Mouse (Mus musculus): ENCODE measurements at regions not wholly inside any gene's neighbourhood (a gene's known extent, or its start where the extent isn't known, plus 50 kb on each side); places are given as distances from the start of the nearest gene placed in this dataset.

DNA sequence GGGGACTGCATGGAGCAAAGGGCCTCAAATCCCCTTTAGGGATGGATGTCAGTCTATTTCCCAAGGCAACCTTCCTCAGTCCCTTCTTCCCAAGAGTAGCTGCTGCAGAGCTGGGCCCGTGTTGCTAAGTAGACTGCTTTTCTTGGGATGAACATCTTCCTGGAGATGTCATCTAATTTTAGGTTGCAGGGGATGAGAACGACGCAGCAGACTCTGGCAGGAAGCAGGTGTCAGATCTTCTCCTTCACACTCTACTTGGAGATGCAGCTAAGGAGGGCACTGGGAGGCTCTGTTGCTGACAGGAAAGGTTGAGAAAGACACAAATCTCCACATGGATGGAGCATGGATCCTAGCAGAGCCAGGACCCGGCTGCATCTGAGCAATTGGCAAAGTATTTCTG lies 149.4 kb downstream of the Mex3b start:
- intact Hi-C loops (cut with DNase I; ENCODE audit: low total_unique reads) = loop anchor here (5.0 kb wide), 1 partner anchor 536 kb away; no protein-coding TSS in a partner anchor
- no peak for DNase-seq

DNA sequence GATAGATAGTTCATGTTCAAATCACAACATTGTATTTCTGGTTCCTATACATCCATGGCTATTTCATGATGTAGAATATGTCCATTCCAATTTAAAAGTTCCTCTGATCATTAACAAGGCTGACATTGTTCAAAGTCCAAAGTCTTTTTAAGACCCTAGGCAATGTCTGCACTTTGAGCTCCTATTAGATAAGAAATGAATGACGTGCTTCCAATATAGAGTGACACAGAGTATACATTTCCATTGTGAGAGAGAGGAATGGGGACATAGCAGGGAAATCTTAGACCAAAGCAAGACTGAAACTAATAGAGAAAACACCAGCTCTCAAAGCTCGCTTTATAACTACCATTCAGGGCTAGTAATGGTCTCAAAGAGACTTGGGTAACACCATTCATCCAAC lies 153.5 kb downstream of the Mex3b start:
- DNase-seq = no peak
- intact Hi-C loops (cut with DNase I; ENCODE audit: low total_unique reads) = no loop called here

DNA sequence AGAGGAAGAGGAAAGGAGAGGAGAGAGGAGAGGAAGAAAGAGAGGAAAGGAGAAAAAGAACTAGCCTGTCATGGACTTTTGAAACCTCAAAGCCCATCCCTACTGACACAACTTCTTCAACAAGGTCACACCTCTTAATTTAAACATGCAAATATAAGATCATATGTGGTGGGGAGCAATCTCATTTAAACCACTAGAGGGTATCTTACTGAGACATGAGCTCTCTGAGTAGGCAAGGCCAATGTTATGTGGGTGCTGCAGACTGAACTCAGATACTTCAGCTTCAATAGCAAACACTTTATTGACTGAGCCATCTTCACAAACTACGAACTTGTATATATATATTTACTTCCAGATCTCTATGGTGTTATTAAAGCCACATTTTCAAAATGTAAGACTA lies 156.9 kb downstream of the Mex3b start:
- no peak for DNase-seq
- intact Hi-C loops (cut with DNase I; ENCODE audit: low total_unique reads) = no loop called here

DNA sequence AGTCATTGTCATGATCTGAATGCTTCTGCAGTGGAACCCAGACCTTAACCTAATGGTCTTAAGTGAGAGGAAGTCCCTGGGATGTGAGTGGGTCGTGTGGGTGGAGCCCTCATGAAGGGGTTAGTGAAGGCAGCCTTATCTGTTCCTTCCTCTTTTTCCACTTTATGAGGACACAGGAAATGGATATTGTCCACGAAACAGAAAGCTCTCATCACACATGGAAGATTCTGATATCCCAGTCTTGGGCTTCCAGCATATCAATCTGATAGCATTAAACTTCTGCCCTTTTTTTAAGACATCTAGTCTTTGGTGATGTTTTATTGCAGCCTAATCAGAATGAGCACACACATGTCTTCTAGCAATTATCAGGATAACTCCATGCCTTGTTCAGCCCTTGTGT lies 164.0 kb downstream of the Mex3b start:
- intact Hi-C loops (cut with DNase I; ENCODE audit: low total_unique reads) = no loop called here
- DNase-seq = no peak

DNA sequence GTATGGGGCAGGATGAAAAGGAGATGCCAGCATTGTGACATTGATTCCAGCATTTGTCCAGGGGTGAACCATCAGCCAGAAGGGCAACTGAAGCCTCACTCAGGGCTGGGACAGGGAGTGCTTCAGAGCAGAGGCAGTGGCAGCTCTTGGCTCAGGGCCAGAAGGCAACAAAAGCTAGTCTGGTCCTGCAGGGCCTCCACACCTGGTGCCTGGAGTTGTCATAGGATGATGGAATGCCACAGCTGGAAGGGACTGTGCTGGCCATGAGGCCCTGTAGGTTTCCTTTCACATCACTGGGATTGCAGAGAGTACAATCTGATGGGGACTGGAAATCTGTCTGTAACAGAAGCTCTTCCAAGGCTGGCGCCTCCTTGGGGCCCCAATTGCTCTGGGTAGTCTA lies 164.9 kb downstream of the Mex3b start:
- peak; percentile 9 for DNase-seq

DNA sequence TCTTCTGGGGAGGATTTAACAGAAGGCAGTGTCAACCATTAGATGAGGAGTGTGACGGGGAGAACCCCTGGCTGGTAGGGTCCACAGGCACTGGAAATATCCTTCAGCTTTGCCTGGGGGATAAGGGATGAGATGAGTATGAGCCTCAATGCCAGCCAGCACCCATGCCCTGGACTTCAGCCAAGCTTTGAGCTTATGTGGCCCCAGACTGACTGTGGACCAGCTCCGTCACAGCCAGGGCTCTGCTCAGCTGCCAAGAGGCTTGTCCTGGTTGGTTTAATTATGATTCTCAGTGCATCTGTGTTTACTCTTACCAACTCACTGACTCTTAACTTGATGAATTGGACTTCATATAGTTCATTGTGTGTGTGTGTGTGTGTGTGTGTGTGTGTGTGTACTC lies 165.8 kb downstream of the Mex3b start:
- intact Hi-C loops (cut with DNase I; ENCODE audit: low total_unique reads) = no loop called here
- no peak for DNase-seq

More for the DNA sequence above, 164.9 kb downstream of the Mex3b start:
- intact Hi-C loops (cut with DNase I; ENCODE audit: low total_unique reads) = no loop called here

DNA sequence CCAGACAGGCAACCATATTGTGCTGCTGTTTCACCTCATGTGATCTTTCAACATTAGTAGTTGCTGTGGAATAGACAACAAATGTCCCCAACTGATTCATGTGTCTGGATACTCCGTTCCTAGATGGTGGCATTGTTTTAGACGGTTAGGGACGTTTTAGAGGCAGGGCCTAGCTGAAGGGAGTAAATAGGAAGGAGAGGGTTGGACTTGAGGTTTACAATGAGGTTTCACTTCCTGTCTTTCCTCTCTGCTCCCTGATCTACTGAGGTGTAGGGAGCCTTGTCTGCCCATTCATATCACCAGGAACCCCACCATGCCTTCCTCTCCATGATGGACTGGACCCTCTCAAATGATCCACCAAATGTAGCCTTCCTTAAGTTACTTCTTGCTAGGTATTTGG lies 168.1 kb downstream of the Mex3b start:
- DNase-seq = no peak
- intact Hi-C loops (cut with DNase I; ENCODE audit: low total_unique reads) = no loop called here

DNA sequence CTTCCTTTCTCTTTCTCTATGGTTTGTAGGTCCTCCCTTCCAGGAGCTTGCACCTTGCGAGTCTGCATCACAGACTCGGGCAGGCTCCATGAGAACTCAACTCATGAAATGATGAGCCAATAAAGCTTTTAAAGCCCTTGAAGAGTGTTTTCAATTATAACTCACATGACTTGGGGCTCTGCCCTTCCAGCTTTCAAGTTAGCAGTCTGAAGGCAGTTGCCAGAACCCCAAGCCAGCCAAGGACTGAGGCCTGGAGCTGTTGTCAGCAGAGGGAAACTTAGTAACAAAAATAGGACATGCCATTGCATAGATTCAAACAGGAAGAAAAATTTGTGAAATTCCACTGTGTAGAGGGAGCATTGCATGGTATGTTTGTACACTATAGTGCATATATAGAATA lies 169.3 kb downstream of the Mex3b start:
- intact Hi-C loops (cut with DNase I; ENCODE audit: low total_unique reads) = no loop called here
- peak; percentile 83 for DNase-seq

DNA sequence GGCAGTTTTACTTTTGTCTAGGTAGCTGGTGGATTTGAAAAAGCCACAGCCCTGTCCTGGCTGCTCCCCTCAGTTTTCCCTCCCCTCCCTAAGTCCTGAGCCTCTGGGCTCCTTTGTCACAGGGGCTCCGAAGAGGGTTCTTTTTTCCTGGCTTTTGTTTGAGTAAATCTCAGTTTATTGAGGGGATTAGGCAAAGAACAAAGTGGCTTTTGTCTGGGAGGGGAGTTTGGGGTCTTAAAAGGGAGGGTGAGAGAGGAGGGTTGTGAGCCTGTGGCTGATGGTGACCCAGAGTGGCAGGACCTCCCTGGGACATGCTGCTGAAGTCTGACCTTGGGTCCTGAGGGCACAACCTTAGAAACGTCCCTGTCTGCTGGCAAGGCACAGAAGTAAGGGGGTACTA lies 170.0 kb downstream of the Mex3b start:
- no peak for DNase-seq
- intact Hi-C loops (cut with DNase I; ENCODE audit: low total_unique reads) = no loop called here

DNA sequence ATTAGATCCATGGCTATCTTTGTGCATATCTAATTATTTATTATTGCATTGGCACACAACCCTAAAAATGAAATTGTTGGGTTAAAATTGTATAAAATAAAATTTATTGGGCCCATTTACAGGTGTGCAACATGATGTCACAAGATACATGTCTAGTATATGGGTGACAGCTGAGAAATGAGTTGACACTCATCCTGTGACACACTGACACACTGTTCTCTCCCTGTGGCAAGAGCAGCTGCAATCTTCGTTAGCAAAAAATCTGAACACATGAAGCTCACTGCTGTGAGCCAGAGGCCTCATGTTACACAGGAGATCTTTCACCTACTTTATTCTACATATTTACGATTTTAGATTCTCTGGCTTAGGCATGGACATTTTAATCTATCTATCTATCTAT lies 170.6 kb downstream of the Mex3b start:
- intact Hi-C loops (cut with DNase I; ENCODE audit: low total_unique reads) = no loop called here
- DNase-seq = no peak

DNA sequence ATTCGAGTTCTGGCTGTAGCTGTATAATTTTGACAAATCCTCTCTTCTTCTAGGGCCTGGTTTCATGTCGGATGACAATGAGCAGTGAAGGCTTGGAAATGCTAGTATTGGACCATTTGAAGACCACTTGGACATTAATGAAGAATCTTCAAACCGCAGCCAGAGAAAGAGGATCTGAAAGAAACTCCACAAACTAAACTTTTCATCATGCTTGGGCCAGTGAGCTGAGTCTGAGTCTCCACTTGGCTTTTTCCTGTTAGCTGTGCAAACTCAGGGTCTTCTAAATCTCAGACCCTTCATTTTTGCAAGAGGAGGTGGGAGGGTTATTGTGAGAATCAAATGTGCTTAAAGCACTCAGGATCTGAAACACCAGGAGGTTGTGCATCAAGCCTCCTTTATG lies 176.6 kb downstream of the Mex3b start:
- no peak for DNase-seq
- intact Hi-C loops (cut with DNase I; ENCODE audit: low total_unique reads) = no loop called here

DNA sequence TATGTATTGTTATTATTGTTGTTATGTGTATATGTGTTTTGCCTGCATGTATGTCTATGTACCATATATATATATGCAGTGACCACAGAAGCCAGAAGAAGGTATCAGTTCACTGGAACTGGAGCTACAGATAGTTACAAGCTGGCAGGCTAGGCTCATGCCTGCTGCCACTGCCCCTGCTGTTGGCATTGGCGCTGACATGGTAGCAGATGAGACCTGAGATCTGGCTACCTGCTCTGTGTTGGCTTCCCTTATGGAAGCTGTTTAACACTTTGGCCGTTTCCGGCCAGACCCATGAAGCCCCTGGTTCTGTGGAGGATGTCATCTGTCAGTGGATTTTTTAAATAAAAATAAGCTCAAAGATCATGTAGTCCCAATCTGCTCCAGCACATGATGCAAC lies 178.1 kb downstream of the Mex3b start:
- intact Hi-C loops (cut with DNase I; ENCODE audit: low total_unique reads) = no loop called here
- no peak for DNase-seq

DNA sequence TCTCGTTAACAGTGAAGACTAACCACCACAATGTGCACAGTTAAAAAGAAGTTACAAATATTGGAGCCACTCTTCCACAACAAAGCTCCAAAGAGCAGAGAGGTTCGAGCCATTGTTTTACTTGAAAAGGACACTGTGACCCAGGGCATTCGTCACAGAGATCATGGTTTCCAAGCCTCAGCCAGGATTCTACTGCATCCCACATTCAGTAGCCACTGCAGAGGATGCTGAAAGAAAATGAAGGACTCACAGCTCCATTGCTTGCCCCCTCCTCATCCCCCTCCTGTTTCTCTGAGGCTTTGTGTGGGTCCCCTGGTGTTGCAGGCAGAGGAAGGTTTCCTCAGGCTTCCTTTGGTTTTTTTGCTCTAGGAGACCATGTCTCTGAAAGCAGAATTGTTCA lies 182.9 kb downstream of the Mex3b start:
- intact Hi-C loops (cut with DNase I; ENCODE audit: low total_unique reads) = no loop called here
- DNase-seq = no peak

DNA sequence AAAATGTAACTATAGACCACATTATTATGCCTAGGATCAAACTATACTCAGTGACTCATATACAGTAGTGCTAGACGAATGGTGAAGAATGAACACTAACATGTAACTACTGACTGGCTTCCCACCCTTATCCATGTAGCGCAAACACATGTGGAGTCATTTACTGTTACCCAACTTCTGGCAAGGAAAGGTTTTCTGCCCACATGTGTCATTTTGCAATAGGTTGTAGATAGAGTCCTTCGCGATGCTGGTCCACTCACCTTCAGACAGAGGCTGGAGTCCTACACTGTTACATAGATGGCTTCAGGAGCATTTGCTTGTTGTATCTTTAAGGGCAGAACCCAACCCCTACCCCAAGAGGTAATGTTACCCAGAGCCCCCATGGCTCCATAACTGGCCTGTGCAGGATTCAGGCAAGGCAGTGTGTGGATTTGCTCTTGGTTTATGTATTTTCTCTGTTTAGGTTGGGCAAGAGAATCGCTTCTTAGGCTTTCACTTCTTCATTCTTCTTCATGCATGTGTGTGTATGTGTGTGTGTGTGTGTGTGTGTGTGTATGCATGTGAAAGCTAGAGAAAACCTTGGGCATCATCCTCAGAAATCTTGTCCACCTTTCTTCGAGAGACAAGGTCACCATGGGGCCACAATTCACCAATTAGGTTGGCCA lies 183.8 kb downstream of the Mex3b start:
- no peak for DNase-seq
- intact Hi-C loops (cut with DNase I; ENCODE audit: low total_unique reads) = no loop called here

DNA sequence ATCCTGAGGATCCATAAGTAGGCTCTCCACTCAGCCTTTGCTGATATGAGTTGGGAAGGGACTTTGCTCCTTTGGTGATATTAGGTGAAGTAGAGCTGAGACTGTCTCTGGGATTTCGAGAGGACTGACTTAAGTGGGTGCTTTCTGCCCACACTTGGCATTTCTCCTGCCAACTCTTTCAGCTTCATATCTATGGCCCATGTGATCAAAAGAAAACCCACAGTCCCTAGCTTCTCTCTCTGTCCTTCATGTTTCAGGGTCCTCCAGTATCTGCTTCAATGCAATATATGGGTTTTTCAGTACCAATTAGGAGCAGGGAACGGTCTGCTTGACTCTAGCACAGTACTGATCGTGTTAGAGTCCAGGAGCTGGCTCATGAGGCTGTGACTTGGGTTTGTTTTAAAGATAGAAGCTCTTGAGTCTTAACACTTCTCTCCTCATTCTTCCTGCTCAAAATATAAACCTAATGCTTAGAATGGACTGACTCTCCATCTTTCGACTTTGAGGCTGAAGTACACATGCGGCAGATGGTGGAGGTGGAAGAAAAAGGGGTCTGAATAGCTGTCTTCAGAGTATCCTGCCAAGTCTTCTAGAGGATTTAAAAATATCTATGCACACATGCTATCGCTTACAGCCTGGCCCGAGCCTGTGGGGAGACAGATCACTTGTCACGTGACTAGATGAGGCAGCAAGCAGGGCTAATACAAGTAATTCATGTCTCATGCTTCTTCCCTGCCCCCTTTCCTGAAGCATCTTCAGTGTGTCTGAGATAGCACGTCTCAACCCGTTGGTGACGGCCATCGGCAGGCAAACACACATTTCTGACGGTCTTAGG lies 189.2 kb downstream of the Mex3b start:
- DNase-seq = no peak
- intact Hi-C loops (cut with DNase I; ENCODE audit: low total_unique reads) = no loop called here

DNA sequence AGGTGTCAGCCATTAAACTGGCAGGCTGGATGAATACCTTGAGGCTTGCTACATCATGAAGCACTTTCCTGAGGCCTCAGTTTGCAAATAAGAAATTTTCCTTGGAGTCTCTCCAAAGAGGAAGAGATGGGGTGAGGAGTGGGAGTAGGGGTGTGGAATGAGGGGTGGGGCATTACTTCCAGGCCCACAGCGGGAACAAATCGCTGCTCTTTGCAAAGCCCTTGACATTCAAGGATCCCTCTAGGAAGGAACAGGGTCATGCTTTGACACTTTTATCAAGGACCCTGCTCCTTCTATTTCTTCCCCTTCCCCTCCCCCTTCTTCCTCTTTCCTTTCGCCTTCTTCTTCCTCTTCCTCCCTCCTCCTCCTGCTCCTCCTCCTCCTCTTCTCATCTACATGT lies 193.2 kb downstream of the Mex3b start:
- DNase-seq = no peak
- intact Hi-C loops (cut with DNase I; ENCODE audit: low total_unique reads) = no loop called here

DNA sequence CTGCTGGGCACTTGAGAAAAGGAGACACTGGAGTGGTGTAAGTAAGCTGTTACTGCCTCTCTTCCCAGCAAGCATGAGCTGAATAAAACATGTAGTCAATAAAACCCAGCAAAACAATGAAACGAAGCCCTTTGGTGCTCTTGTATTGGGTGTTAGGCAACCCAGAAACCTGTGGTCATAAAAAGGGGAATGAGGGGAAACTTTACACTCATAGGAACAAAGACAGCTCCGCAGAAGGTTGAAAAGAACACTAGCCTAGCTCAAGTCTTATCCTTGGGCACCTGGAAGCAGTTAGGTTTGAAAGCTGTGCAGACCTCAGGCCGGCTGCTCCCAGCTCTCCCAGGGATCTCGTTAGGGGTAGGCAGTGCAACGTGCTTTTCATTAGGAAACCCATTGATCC lies 193.6 kb downstream of the Mex3b start:
- intact Hi-C loops (cut with DNase I; ENCODE audit: low total_unique reads) = no loop called here
- DNase-seq = no peak

DNA sequence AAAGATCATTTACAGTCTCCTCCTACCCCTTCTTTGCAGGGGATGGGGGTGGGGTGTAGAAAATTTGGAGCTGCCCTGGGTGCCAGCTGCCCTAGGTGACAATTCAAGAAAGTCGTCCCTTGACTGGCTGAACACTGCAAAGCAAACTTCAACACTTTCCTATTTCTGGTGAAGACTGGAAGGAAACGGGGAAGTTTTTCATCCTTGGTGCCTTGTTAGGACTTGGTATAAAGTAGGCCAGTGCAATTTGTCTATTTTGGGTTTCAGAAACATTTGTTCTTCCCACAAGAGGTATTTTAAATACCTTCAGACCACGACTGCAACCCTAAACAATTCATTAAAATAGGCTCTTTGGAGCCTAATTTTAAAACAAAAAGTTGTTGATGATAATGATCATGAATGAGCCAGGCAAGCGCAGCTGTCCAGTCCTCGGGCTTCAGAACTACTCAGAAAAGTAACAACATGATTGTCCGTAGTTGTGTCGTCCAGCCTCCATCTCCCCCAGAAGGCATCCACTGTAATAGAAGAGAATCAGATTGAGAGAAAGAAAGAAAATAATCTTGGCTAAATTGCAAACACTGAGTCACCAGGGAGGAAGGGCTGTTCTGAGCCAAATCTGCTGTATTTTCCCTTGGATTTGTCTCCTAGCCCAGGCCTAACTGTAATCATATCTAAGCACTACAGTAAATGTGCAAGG lies 194.2 kb downstream of the Mex3b start:
- DNase-seq = no peak
- intact Hi-C loops (cut with DNase I; ENCODE audit: low total_unique reads) = no loop called here

DNA sequence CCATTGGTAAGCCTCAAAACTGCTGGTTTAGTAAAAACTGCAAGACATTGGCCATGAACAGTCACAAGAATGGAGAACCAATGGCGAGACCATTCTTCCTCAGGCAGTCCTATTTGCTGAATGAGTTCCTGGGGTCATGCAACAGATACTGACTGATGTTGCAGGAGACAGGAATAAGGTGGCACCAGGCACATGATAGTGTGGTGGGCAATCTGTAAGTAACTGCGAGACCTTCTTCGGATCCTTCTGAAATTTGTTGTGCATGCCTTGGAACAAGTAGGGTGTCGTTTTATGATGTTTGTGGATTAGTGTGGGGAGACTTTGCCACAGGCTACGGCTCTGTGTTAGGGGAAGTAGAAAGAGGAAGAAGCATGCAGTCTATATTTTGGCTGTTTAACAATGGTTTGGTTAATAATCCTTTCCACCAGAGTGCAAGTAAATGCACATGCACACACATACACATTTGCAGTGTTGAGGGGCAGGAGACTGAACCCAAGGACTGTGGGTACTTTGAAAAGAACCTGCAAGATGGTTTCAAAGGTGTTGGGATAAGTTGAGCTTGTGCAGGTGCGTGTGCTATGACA lies 194.9 kb downstream of the Mex3b start:
- intact Hi-C loops (cut with DNase I; ENCODE audit: low total_unique reads) = no loop called here
- no peak for DNase-seq

DNA sequence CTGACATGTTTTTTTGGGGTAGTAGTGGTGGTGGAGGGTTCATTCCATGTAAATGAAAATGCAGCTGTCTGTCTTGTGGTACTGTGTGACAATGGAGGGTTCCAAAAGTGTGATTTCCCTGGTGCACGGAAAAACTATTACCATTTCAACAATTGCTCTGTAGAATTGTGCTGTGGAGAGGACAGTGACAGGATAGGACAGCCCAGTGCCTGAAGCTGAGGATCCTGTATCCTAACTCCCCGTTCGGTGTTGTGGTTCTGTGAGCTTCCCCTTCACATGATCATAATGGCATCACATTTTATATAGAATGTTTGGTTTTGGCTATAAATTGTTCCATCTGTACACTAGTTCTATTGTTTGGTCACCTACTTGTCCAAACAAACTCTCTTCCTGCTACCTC lies 196.4 kb downstream of the Mex3b start:
- intact Hi-C loops (cut with DNase I; ENCODE audit: low total_unique reads) = no loop called here
- no peak for DNase-seq

All from gastrocnemius, postnatal 14 days (tissue).